Mouse (Mus musculus) neutrophil, adult 59 days (primary cell): ENCODE measurements around the gene Ly6g6e. TPM values are rescaled to one million over a fixed set of nuclear protein-coding genes. Genes with fewer than 3 reads are reported as not detected.

ENCODE experiments used
- total RNA-seq, 2 experiments: library from RNA; stranded (reverse); gene quantifications; 1 replicate in 1 of 2; 2 replicates in 1 of 2; pipeline ENCODE4 v1.2.4; 2023

Gene Ly6g6e
- total RNA-seq: not detected

DNA sequence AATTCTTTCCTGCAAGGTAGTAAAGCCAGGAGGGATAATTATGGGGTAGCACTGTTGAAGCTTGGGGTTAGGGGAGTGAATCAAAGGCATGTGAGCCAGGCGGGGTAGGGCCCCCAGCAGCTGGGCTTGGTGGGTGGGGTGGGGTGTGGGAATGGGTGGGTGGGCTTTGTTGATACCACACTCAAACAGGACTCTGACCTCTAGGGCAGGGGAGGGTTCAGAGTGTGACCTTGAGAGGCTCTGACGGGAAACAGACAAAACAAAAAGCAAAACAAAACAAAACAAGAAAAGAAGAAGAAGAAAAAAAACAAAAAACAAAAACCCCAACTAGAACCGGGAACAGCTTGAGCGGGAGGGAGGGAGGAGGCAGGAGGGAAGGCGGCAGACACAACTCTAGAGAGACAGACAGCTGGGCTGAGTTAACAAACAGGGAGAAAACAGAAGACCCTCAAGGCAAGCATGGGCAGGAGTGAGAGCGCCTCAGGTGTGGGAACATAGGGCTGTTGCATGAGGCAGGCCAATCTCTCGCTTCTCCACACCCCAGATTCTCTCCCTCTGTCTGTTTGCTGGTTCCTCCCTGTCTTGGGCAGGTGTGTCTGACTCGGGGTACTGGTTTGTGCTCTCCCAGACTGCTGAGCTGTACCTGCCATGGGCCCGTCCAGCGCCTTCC lies at the start of gene Ly6g6e:
Gene Ly6g6e, plus strand, starts transcription at position 396 of the 670 bp plus-strand sequence.

GRCm38 (mm10) chr17:35027277-35028068 lies 49.2 kb upstream of the Ly6g6e start, which contains the start of gene Sapcd1:
Sapcd1 (minus strand) TSS chr17:35028016.

GRCm38 (mm10) chr17:35046681-35047455 lies 29.8 kb upstream of the Ly6g6e start, which contains the start of gene Msh5:
Msh5 (minus strand) TSS chr17:35046745.

DNA sequence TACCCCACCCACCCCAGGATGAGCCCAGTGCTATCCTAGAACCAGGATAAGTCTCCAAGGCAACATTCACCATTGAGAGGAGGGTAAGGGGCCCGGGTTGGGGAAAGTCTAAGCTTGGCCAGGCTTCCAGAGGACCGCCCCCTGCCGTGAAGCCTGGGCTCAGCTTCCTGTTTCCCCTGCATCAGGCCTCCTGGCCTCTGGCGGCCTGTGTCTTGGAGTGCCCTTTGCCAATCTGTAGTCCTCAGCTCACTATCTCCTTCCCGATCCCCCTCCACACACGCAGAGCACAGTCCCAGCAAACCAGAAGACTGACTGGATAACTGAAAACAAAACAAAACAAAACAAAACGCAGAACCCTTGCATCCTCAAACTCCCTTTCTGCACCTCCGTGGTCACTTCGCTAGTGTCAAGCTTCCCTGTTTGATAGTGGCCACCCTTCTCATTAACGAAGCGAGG lies 27.1 kb upstream of the Ly6g6e start, which contains the start of gene Clic1:
Gene Clic1, plus strand, starts transcription at position 406 of the 456 bp plus-strand sequence.

DNA sequence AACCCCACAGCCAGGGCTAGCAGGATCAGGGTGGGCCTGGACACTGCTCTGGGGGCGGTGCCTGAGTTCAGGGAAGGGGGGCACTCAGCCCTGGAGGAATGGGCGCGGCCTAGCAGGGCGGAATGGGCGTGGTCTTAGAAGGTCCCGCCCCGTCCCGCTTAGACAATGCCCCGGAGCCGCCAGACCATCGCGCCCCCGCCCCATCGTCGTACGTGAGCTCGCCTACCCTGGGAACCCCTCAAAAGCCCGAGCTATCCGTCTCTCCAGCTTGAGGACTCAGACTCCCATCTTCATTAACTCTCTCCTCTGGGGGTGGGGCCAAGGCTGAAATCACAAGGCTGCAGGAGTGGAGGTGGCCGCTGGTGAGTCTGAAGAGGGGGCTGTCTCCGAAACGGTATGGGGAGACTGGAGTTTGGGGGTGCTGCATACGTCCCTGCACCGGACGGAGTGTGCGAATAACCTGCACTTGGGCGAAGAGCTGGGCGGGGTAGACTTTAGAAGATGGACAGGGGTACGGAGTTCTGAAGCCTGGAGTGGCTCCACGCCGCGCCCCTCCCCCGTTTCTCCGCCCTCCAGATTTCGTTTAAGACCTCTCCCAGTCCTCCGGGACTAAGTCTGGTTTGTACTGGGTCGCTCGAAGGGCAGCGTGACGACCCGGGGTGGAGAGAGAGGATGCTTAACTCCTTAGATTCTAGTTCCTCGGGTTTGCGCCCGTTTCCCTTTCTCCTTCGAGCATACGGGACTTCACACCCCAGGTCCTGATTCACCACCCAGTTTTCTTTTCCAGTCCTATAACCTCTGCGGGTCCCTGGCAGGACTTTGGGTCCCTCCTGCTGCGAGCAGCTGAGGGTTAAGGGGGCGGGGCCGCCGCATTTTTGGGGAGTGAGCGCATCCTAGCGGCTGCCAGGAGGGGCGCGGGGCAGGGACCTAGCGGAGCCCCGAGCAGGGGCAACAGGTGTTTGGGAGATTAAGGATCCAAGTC lies 17.5 kb upstream of the Ly6g6e start, which contains the start of gene Ddah2:
Gene Ddah2, plus strand, starts transcription at position 125 of the 982 bp plus-strand sequence.

GRCm38 (mm10) chr17:35064951-35065947 lies 11.5 kb upstream of the Ly6g6e start, which contains the start of gene Ly6g6c:
Ly6g6c (plus strand) TSS chr17:35065388.

DNA sequence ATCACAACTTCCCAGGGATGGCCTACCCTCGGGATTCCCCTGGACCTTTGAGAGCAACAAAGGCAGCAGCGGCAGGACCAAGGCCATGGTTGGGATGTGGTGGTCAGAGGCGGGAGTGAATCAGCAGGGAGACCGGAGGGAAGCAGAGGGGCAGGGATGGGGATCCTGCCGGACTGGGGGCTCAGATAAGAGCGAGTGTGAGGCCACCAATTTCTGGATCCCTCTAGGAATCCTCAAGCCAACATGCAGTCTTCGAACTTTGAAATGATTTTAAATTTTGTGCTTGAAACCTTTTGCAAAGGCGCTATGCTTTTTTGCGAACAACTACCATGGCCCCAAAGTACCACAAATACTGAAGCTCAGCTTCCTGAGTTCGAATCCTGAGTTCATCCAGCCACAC lies 10.6 kb upstream of the Ly6g6e start, which contains the start of gene Mpig6b:
Gene Mpig6b, minus strand, starts transcription at position 101 of the 400 bp plus-strand sequence.

DNA sequence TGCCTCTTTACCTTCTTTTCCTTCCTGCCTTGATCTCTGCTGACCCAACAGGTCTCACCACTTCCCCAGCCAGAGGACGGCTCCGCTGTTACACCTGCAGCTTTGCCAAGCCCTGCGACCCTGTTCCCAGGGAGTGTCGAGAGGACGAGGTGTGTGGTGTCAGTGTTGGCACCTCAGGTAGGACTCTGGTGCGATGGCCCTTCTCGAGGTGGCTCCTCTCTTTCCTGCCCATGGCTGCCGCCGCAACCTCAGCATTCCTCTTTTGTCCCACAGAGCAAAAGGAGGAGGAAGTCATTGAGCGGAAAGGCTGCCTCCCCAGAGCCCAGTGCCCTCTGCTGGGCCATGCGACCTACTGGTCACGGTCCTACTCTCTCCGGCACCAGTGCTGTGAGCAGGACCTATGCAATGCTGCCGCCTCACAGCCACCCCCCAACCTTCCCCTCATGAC lies 1.1 kb downstream of the Ly6g6e start, which contains the start of gene Ly6g6d:
Gene Ly6g6d, minus strand, starts transcription at position 280 of the 448 bp plus-strand sequence.

GRCm38 (mm10) chr17:35085208-35085865 lies 8.6 kb downstream of the Ly6g6e start, which contains the start of gene Ly6g6f:
Ly6g6f (minus strand) TSS chr17:35085610.

GRCm38 (mm10) chr17:35088825-35089644 lies 12.3 kb downstream of the Ly6g6e start, which contains the start of gene Abhd16a:
Abhd16a (plus strand) TSS chr17:35089263.

DNA sequence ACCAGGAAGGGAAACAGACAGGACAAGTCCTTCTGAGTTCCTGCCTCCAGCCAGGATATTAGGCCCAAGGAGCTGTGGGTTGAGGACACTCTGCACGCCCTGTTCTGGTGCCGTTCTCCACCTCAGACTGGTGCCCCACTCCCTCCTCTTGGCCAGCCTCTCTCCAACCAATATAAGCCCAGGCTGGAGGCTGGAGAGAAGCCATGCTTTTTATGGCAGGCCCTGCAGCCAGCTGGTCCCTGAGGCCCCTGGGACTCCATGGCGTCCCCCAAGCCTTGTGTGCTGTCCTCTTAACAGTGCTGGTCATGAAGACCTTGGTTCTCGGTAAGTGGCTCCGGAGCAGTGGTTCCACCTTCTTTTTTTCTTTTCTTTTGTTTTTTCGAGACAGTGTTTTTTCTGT lies 31.4 kb downstream of the Ly6g6e start, which contains the start of gene Ly6g5c:
Gene Ly6g5c, plus strand, starts transcription at position 183 of the 400 bp plus-strand sequence.

GRCm38 (mm10) chr17:35115046-35116019 lies 38.6 kb downstream of the Ly6g6e start, which contains the start of gene Ly6g5b:
Ly6g5b (minus strand) TSS chr17:35115428.

DNA sequence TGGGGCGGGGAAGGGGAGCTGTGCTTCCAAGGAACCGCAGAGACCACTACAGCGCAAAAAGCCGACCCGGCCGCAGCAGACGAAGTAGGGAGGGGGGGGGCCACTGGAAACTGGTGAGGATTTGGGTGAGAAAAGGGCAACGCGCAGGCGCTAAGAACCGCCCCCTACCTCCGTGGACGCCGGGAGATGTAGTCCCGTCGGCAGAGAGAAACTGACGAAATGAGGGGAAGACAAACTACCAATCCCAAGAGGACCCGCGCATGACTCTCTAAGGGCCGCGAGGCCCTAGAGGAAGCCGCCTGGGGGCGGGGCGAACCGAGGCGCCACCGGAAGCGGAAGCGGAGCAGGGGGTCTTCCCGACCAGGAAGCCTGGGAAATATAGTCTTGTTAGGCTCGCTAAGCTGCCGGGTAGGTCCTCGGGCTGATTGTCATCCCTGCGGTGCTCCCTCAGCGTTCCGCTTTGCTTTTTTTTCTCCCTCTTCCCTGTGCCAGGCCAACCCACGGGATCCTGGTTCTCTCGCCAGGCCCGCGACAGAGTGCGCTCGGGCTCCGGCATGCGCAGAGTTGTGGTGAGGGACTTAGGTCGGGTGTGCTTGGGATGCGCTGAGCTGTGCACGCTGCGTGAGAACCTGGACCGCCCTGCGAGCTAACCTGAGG lies 44.6 kb downstream of the Ly6g6e start, which contains the start of gene Gpank1:
Gene Gpank1, plus strand, starts transcription at position 313 of the 657 bp plus-strand sequence.

GRCm38 (mm10) chr17:35121871-35122303 lies 45.2 kb downstream of the Ly6g6e start, which contains the start of gene Csnk2b:
Csnk2b (minus strand) TSS chr17:35122053.

DNA sequence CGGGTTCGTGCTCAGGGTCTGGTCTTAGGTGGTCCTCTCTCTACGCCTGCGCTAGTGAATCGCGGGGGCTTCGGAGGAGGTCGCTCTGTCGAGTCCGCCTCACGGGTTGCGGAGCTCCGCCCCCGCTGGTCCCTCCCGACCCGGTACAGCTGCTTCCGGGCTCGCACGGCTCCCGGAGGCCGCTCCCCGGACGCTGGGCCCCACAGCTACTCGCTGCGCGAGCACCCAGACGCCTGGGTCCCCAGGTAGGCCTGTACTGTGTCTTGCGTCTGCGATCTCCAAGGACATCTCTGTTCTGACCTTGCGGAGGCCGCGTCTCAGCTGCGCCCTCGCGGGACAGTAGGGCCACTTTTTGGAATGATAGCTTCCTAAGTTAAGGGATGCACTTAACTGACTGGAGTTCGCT lies 49.5 kb downstream of the Ly6g6e start, which contains the start of gene D17H6S53E:
Gene D17H6S53E, plus strand, starts transcription at position 168 of the 406 bp plus-strand sequence.

